Mouse (Mus musculus) spleen, embryonic (tissue): ENCODE data around the gene Lrrfip1.

Source experiments
- CTCF ChIA-PET: fragments of 350-600 bp; sonication (Branson Sonifier 250); formaldehyde crosslinking; loops from one replicate; lab custom pipeline; 2022; lab: Charles Lee

The Lrrfip1 gene

DNA sequence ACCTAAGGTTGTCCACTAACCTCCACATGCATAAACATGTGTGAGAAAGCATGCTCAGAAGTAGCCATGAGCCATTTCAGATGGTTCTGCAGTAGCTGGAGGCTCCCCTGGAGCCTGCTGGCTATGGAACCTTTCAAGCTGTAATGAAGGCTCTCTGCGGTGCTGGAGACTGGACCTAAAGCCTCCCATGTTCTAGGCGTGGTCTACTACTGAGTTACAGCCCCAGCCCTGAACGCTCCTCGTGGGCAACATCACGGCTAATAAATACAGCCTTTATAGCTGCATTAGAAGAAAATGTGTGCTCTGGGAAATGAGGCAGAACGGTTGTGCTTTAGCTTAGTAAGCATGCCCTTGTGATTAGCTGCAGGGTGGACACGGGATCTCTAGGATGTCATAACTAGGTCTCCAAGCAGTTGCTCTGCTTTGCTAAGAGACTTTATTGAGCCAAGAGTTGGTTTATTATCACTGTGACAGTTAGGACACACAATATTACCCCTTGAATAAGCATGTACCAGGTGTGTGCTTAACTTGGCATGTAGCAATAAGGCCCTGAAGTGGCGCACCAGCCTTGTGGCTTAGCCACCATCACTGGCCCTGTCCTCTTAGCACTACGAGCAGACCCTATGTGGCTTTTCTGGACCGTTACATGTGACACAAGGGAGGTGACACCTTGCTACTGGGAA lies 81.3 kb downstream of the Lrrfip1 start:
- CTCF ChIA-PET, result no interaction called here

GRCm38 (mm10) chr1:91080423-91080749 lies 81.8 kb downstream of the Lrrfip1 start:
- CTCF ChIA-PET, result interaction anchor here (1.0 kb wide), 1 partner anchor 25 kb away, joined by 8 read pairs; no protein-coding TSS in a partner anchor

- CTCF ChIA-PET, result no interaction called here
These were observed 85.8 kb downstream of the Lrrfip1 start for GRCm38 (mm10) chr1:91084374-91084773.

- CTCF ChIA-PET, result no interaction called here
These were observed 86.5 kb downstream of the Lrrfip1 start for GRCm38 (mm10) chr1:91085009-91085408.

- CTCF ChIA-PET, result no interaction called here
These were observed 87.1 kb downstream of the Lrrfip1 start for GRCm38 (mm10) chr1:91085686-91086085.

DNA sequence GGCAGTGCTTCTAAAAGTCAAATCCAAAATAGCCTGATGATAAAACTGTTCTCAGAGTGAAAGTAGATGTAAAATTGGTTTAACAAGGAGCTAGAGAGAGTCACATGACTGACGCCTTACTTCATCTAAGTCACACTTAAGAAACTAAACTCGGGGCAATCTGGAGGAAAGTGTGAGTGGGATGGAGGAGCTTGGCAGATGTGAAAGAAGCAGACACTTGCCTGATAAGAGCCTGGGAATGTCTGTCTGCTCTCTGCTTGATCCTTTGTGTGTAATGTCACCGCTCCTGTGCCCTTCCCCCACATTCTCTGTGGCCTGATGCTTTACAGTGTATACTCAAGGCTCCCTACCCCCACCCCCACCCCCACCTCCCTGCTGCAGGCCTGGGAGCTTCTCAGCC lies 87.8 kb downstream of the Lrrfip1 start:
- CTCF ChIA-PET, result no interaction called here

DNA sequence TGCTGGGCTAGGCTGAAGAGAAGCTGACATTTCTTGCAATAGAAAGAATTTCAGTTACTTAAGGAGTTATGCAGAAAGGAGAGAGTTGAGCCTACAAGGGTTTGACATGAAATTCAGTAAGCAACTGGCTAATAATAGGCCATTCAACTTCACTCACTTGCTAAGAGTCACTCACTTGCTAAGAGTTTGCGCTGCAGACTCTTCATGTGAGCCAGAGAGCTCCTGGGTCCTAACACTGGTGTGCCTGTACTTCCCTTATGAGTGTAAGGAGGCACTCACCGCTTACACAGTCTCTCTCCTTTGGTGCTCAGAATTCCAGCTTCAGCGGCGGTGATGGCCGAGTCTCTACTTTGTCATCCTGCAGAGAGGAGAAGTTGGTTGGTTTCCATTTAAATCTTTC lies 88.2 kb downstream of the Lrrfip1 start:
- CTCF ChIA-PET, result no interaction called here

DNA sequence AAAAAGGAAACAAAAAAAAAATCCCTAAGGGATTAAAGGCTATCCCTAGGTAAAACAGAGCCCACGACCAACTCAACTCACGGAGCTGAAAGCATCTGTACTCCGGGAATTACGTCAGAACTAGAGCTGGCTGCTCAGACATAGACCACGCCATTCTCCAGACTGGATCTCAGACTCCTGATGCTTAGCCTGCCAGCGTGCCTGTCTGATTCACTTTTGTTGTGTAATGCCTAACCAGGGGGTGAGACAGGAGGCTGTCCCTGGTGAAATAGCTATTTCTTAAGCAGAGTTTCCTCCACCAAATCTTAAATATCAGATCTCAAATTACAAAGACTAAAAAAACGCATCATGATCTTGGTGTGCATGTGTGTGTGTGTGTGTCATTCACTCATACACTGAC lies 89.5 kb downstream of the Lrrfip1 start:
- CTCF ChIA-PET, result interaction anchor here (0.8 to 1.0 kb wide), 2 partner anchors 20 to 38 kb away, joined by 3 to 4 read pairs; no protein-coding TSS in a partner anchor

DNA sequence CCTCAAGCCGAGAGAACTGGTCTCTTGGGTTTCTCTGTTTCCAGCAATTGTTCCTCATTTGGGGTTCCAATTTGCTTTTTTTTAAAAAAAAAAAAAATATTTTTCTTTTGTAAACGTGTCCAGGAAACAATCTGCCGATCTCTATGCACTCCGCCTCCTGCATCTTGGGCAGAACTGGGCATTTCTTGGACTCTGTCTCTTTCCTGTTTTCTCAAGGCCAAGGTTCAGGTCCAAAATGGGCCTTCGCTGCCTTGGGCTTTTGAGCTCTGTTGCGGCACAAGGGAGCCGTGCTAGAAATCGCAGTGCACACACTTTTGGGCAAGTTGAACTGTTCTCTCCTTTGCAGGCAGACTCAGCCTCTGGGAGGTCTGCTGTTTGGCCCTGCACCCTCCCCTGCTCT lies 90.4 kb downstream of the Lrrfip1 start:
- CTCF ChIA-PET, result interaction anchor here (0.8 kb wide), 1 partner anchor 39 kb away, joined by 4 read pairs; no protein-coding TSS in a partner anchor

GRCm38 (mm10) chr1:91090456-91090855 lies 91.9 kb downstream of the Lrrfip1 start:
- CTCF ChIA-PET, result no interaction called here

- CTCF ChIA-PET, result no interaction called here
These were observed 93.9 kb downstream of the Lrrfip1 start for GRCm38 (mm10) chr1:91092451-91092850.

- CTCF ChIA-PET, result no interaction called here
These were observed 94.8 kb downstream of the Lrrfip1 start for GRCm38 (mm10) chr1:91093296-91093695.

DNA sequence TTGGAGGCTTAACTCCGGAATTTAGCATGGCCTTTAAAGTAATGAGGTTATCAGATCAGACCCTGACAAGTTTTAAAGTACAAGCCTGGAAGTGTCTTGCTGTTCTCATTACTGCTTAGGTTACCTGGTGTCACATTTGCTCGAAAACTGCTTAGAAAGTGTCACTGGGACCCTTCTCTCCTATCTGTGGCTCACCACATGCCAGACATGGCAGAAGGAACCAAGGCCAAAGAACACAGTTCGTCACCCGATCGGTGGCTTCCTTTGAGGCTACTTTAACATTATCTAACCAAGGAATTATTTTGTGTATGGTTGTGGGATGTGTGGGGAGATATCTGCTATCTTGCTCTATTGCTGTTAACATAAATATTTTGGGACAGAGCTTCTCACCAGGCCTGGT lies 95.5 kb downstream of the Lrrfip1 start:
- CTCF ChIA-PET, result no interaction called here

- CTCF ChIA-PET, result no interaction called here
These were observed 96.7 kb downstream of the Lrrfip1 start for GRCm38 (mm10) chr1:91095258-91095657.

DNA sequence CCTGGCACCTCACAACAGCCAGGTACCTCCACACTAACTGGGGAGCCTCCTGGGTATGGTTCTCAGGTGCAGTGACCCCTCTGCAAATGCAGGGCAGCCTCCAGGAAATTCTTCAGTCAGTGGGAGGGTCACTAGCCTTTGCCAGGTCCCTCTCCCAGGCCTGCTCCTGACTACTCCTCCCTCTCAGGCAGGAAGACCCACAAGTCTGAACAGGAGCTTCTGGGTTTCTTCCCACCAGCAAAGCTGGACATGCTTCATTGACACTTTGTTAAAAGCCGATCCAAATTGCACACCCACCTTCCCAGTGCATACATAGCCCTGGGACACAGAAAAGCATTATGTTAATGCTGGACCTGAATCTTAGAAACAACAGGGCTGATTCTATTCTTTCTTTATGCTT lies 97.3 kb downstream of the Lrrfip1 start:
- CTCF ChIA-PET, result no interaction called here

DNA sequence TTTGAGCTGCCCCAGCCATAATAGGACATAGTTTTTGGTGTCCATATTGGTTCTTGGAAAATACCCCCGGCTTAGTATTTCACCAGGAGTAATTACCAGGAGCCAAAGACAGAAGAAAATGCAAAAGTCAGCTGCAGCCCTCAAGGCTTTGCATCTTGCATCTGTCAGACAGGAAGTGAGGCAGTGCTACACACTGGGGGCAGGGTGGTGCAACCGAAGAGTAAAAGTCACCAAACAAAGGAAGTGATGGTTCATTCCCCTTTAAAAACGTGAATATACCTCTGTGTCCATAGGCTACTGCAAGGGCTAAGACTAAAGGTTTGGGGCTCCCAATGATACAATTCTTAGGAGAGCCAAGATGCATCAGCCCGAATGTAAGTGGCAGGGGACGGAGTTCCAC lies 98.0 kb downstream of the Lrrfip1 start:
- CTCF ChIA-PET, result no interaction called here

GRCm38 (mm10) chr1:91097283-91097834 lies 98.8 kb downstream of the Lrrfip1 start:
- CTCF ChIA-PET, result interaction anchor here (0.7 kb wide), 1 partner anchor 91 kb away, joined by 8 read pairs; no protein-coding TSS in a partner anchor

DNA sequence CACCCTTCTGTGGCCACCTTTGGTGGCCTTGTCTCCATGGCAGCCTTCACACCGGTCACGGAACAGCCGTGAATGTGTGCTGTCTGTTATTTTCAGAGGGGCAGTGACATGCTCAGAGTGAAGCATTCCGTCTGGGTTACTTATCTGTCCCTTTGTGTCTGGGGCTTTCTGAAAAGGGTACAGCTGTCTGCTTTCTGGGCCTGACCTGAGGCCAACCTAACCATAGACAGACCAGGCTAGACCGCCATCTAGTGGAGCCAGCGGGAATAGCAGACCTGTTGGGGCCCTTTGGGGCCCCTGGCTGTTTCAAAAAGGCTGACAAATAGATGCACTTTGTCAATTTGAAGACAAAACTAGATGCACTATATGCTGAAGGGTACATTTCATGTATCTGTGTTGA lies 100.3 kb downstream of the Lrrfip1 start:
- CTCF ChIA-PET, result interaction anchor here (0.6 to 1.0 kb wide), 3 partner anchors 44 to 140 kb away, joined by 3 to 6 read pairs (median 5); no protein-coding TSS in a partner anchor

GRCm38 (mm10) chr1:91101709-91102440 lies 103.3 kb downstream of the Lrrfip1 start:
- CTCF ChIA-PET, result interaction anchor here (0.6 to 0.7 kb wide), 2 partner anchors 45 to 1053 kb away, joined by 3 to 4 read pairs; no protein-coding TSS in a partner anchor

GRCm38 (mm10) chr1:91103366-91103983 lies 104.9 kb downstream of the Lrrfip1 start:
- CTCF ChIA-PET, result no interaction called here

GRCm38 (mm10) chr1:91107548-91107947 lies 109.0 kb downstream of the Lrrfip1 start:
- CTCF ChIA-PET, result interaction anchor here (0.5 to 1.2 kb wide), 2 partner anchors 20 to 95 kb away, joined by 3 to 4 read pairs; no protein-coding TSS in a partner anchor

GRCm38 (mm10) chr1:91109302-91109701 lies 110.8 kb downstream of the Lrrfip1 start:
- CTCF ChIA-PET, result no interaction called here
